Comparison of ENCODE assay signal across 15 mouse cellular contexts in the genomic region with DNA sequence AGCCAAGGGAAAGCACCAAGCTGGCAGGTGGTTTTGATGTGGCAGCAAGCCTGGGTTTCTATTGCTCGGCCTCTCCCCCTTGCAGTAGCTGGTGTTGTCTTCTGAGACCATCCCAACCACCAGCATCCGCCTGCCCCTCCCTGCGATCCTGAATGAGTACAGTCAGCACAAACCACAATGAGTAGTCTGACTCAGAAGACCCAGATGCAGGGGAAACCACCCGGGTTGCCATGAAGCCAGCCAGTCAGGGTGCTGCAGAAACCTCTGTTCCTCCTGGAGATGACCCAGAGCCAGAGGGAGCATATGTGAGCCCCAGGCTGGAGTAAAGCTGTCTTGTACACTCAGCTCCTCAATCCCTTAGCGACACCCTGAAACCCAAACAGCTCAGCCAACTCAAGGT. TPM values are rescaled to one million over a fixed set of nuclear protein-coding genes. Genes with fewer than 3 reads are reported as not detected.
DNase-seq lines count a peak whose midpoint lies in the region; ATAC-seq and TF ChIP-seq lines count a peak whose summit lies in the region.
"Had no signal": no experiment of that assay in that cellular context is flagged by ENCODE, and none has a peak within 500 bp of the region (broad histone marks: within the 10 kb centered on the region; RNA-seq: fewer than 3 reads in every experiment).

No protein-coding gene starts in this region.

- no peak overlapping the region for H3K9ac ChIP-seq in kidney, embryonic 15.5 days
- H3K9ac ChIP-seq in hindbrain, postnatal 0 days (replicated peaks; ENCODE audit: low read length): no peak overlapping the region
- H3K9ac ChIP-seq: intestine, embryonic 15.5 days had no signal

- no peaks in the 10 kb centered on the region for H3K27me3 ChIP-seq in kidney, embryonic 15.5 days
- H3K27me3 ChIP-seq in hindbrain, postnatal 0 days (ENCODE audit: insufficient read depth, low read length): no peaks in the 10 kb centered on the region
- H3K27me3 ChIP-seq: intestine, embryonic 15.5 days had no signal

- H3K4me2 ChIP-seq in kidney, embryonic 15.5 days: no peak overlapping the region
- no peak overlapping the region for H3K4me2 ChIP-seq in hindbrain, postnatal 0 days (ENCODE audit: low read depth, low read length)
- H3K4me2 ChIP-seq: heart, embryonic 11.5 days; intestine, embryonic 15.5 days had no signal

- 66% methylated on average over 5 of the region's 5 CpGs for WGBS in kidney, embryonic 15.5 days
- 74% methylated on average over 5 of the region's 5 CpGs for WGBS in hindbrain, postnatal 0 days

- peak; percentile 32 for DNase-seq in lung, postnatal 25 days (ENCODE audit: low spot score)
- no peak for DNase-seq in lung, postnatal 10 days
- DNase-seq in CD8-positive naive resting alpha-beta T cell, adult 2 months (ENCODE audit: low read depth in 2 of 2, low spot score in 2 of 2): peak; percentile 82 to 85
- DNase-seq in induced T-regulatory cell, adult 2 months (ENCODE audit: low read depth): peak; percentile 74
- peak; percentile 47 to 60 for DNase-seq in thymus, postnatal 10 days (ENCODE audit: low spot score in 2 of 2)
- no peak for DNase-seq in left cerebral cortex, postnatal 25 days (ENCODE audit: low spot score in 2 of 2)
- DNase-seq in hindbrain, postnatal 0 days (ENCODE audit: low spot score): no peak
- DNase-seq: liver had no signal

- ATAC-seq in kidney, embryonic 15.5 days (replicated peaks; ENCODE audit: low FRiP score): no peak
- no peak for ATAC-seq in hindbrain, postnatal 0 days
- ATAC-seq: intestine, embryonic 15.5 days had no signal

- no peak overlapping the region for H3K4me3 ChIP-seq in kidney, embryonic 15.5 days (replicated peaks)
- no peak overlapping the region for H3K4me3 ChIP-seq in hindbrain, postnatal 0 days (ENCODE audit: low read length)
- H3K4me3 ChIP-seq: intestine, embryonic 15.5 days had no signal

- peaks cover 14% of the 10 kb centered on the region for H3K4me1 ChIP-seq in kidney, embryonic 15.5 days
- no peaks in the 10 kb centered on the region for H3K4me1 ChIP-seq in hindbrain, postnatal 0 days (ENCODE audit: insufficient read depth, low read length)
- H3K4me1 ChIP-seq: intestine, embryonic 15.5 days had no signal

- no peaks in the 10 kb centered on the region for H3K36me3 ChIP-seq in kidney, embryonic 15.5 days
- H3K36me3 ChIP-seq in hindbrain, postnatal 0 days (ENCODE audit: insufficient read depth, low read length): no peaks in the 10 kb centered on the region
- H3K36me3 ChIP-seq: intestine, embryonic 15.5 days had no signal

- H3K27ac ChIP-seq in kidney, embryonic 15.5 days: no peak overlapping the region
- no peak overlapping the region for H3K27ac ChIP-seq in hindbrain, postnatal 0 days
- H3K27ac ChIP-seq: intestine, embryonic 15.5 days; macrophage had no signal

- no peaks in the 10 kb centered on the region for H3K9me3 ChIP-seq in kidney, embryonic 15.5 days (replicated peaks)
- H3K9me3 ChIP-seq in hindbrain, postnatal 0 days (ENCODE audit: low read length): no peaks in the 10 kb centered on the region
- H3K9me3 ChIP-seq: intestine, embryonic 15.5 days had no signal

- TF ChIP-seq CTCF in hindbrain, postnatal 0 days (IDR thresholded peaks at IDR 0.05; ENCODE audit: low read depth): no peak

- intact Hi-C loops in left cerebral cortex, postnatal 25 days (cut with DNase I): loop anchor here (5.0 to 10.0 kb wide), 5 partner anchors 81 to 786 kb away; no protein-coding TSS in a partner anchor

RNA-seq across cellular contexts. Expression of gene Il9, which starts 5.3 kb away (rescaled TPM):
- not detected for total RNA-seq in left cerebral cortex, postnatal 25 days (2021)
- not detected in 2 replicates for polyA plus RNA-seq in kidney, embryonic 15.5 days (2015; fragmentation: Nextera tagmentation; extraction: Ambion mirVana)
- total RNA-seq in hindbrain, postnatal 0 days (2014; rRNA removed): not detected in 2 replicates
- not detected in 2 replicates for polyA plus RNA-seq in hindbrain, postnatal 0 days (2015; fragmentation: Nextera tagmentation; extraction: Ambion mirVana)
- polyA plus RNA-seq: brain, embryonic 14.5 days; cortical plate, adult 2 months; forebrain, embryonic 11.5 days; heart, embryonic 11.5 days; intestine, embryonic 15.5 days; macrophage had no signal

RNA-seq across cellular contexts. Expression of gene Slc25a48, which starts 38.6 kb away (rescaled TPM):
- under 1 TPM in 1 of 2 experiments, not detected in 1; 0.14 TPM for total RNA-seq in left cerebral cortex, postnatal 25 days (2021)
- 0.45 and 0.59 TPM in 2 replicates for polyA plus RNA-seq in kidney, embryonic 15.5 days (2015; fragmentation: Nextera tagmentation; extraction: Ambion mirVana)
- total RNA-seq in hindbrain, postnatal 0 days (2014; rRNA removed): 0.07 TPM in 1 of 2 replicates, not detected in the other
- polyA plus RNA-seq in hindbrain, postnatal 0 days (2015; fragmentation: Nextera tagmentation; extraction: Ambion mirVana): 0.05 TPM in 1 of 2 replicates, not detected in the other
- polyA plus RNA-seq: forebrain, embryonic 11.5 days; macrophage had no signal

RNA-seq across cellular contexts. Expression of gene Fbxl21, which starts 45.5 kb away (rescaled TPM):
- 1 to 10 TPM; 4.0 to 7.3 TPM for total RNA-seq in left cerebral cortex, postnatal 25 days (2021)
- 2.1 and 2.9 TPM in 2 replicates for polyA plus RNA-seq in kidney, embryonic 15.5 days (2015; fragmentation: Nextera tagmentation; extraction: Ambion mirVana)
- 6.1 and 11.3 TPM in 2 replicates for total RNA-seq in hindbrain, postnatal 0 days (2014; rRNA removed)
- 5.5 and 5.6 TPM in 2 replicates for polyA plus RNA-seq in hindbrain, postnatal 0 days (2015; fragmentation: Nextera tagmentation; extraction: Ambion mirVana)

RNA-seq across cellular contexts. Expression of gene Gm3045, which starts 50.4 kb away (rescaled TPM):
- not detected for total RNA-seq in left cerebral cortex, postnatal 25 days (2021)
- not detected in 2 replicates for polyA plus RNA-seq in kidney, embryonic 15.5 days (2015; fragmentation: Nextera tagmentation; extraction: Ambion mirVana)
- not detected in 2 replicates for total RNA-seq in hindbrain, postnatal 0 days (2014; rRNA removed)
- not detected in 2 replicates for polyA plus RNA-seq in hindbrain, postnatal 0 days (2015; fragmentation: Nextera tagmentation; extraction: Ambion mirVana)
- polyA plus RNA-seq: brain, embryonic 14.5 days; cortical plate, adult 2 months; forebrain, embryonic 11.5 days; heart, embryonic 11.5 days; intestine, embryonic 15.5 days; macrophage had no signal

Comparison
In these comparisons a context has a peak if more than half of its experiments do, and no peak if none do; other contexts are left out.
1. DNase-seq: peak in lung, postnatal 25 days (single experiment), CD8-positive naive resting alpha-beta T cell, adult 2 months (2 of 2), induced T-regulatory cell, adult 2 months (single experiment) and thymus, postnatal 10 days (2 of 2); none in lung, postnatal 10 days (single experiment), left cerebral cortex, postnatal 25 days (0 of 2) and hindbrain, postnatal 0 days (single experiment).